Mouse (Mus musculus): ENCODE data around the gene Sft2d2.

The Sft2d2 gene

DNA sequence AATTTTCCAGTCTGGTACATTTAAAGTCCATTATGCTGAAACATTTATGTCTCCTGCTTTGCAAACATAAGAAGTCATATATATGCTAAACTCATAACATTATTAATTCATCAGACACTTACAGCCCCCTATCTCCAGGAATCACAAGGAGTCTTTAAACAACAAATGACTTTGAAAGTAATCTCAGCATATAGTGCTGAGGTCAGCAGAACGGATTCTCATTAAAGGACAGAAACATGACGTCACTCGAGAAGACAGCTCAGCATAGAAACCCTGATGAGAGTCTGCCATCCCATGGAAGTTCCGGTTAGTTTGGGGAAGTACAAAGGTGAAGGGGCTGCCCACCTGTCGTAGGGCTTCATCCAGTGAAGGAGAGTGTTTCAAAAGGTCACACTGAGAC is 64.7 kb downstream of the Sft2d2 start:
- no peak for DNase-seq

All from kidney, postnatal 14 days (tissue).